Mouse (Mus musculus): Measurements from ENCODE around the gene Lamtor1.

DNA sequence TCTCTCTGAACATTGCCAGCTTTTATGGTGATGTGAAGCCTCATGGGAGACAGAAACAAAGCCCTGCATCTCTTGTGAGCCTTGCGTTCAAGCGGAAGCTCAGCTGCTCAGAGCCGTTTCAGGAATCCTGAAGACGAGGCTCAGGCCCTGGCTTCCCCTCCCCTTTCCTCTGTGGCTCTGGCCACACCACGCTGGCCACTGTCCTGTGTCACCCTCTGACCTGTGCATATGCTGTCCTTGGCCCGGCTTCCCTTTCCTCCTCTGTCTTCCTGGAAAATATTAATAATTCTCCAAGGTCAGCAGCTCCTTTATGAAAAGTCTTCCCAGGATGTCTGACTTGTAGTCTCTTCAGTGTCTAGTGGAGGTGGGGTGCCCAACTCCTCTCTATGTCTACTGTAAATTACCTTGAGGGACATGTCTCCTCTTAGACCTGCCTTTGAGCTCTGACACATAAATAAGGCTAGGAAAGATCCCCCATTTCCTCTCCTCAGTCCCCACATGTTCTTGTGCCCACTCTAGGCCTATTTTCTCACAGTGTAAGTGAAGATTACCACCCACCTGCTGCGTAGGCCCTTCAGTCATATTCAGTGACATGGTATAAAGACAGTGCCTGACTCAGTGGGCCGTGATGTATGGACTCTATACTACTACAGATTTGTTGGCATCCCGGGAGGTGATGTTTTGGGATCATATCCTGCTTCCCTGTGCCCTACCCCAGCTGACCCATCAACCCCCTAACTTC lies 23.1 kb upstream of the Lamtor1 start:
- no peak for TF ChIP-seq CTCF (IDR thresholded peaks at IDR 0.05; ENCODE audit: low read depth)
- no peak for TF ChIP-seq EP300 (IDR thresholded peaks at IDR 0.05; ENCODE audit: low read depth)
